Mouse (Mus musculus): Measurements from ENCODE around the gene Pold4.

DNA sequence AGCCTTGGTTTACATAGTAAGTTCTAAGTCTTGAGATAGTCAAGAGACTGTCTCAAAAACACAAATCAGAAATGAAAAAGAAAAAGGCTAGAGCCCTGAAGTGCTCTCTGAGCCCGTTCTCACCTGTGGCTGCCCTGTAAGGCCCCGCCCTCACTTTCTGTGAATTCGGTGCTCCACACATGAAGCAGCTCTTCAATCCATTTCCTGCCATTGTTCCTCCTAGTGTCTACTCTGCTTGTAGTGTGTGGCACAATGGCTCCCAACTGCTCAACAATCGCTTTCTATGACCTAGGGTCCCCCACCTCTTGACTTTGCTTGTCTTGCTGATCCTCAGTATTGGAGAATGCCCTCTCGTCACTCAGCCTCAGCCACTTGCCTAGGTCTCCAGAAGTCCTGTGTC is 4.3 kb upstream of the Pold4 start:
- TF ChIP-seq POLR2A (IDR thresholded peaks at IDR 0.05; ENCODE audit: control insufficient read depth, low read depth, low read length), result no peak
- no peak for TF ChIP-seq CTCF (IDR thresholded peaks at IDR 0.05; ENCODE audit: control insufficient read depth, insufficient read depth, insufficient replicate concordance, low read depth, low read length)
